Mouse (Mus musculus) erythroid progenitor cell, adult 5-6 weeks (primary cell): ENCODE results near the gene Frs3. TPM values are rescaled to one million over a fixed set of nuclear protein-coding genes. Genes with fewer than 3 reads are reported as not detected.
A peak's percentile ranks its signal among the peaks of the same experiment; 100 is the strongest.

Experiments
- ATAC-seq: replicated peaks from 2 replicates; pipeline ENCODE4 v1.8.0; 2016; ENCODE audit warnings: moderate number of reproducible peaks, mild to moderate bottlenecking, moderate TSS enrichment, inconsistent platforms; ENCODE audit not compliant: poor library complexity, low FRiP score, severe bottlenecking
- total RNA-seq, 2 experiments: library from RNA; stranded (forward) in 1 of 2; stranded (reverse) in 1 of 2; fragments of 150-400 nt in 1 of 2; fragments of 186-747, 209-891 nt in 1 of 2; gene quantifications; 2 replicates each; pipeline versions ENCODE4 v1.2.3 to v1.2.4; 2015 to 2017; ENCODE audit warnings: low replicate concordance in 2 of 2

Frs3 gene
- total RNA-seq, 2 experiments from 2014 or later = not detected

DNA sequence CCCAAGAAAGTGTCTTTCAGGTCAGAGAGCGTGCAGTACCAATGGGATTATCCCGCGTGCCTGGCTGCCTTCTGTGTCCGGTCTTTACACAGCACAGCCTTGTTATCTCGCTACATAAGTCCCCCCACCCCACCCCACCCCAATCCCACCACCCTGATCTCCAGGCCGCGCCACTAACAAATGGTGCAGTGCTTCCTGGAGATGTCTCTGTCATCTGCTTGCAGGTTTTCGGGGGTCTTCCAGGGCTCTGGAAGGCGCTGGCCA, 554 bp upstream of the Frs3 start, which contains the start of gene Tomm6:
Gene Tomm6 (minus strand): TSS at position 43 of the 264 bp plus-strand sequence.
- no peak for ATAC-seq

GRCm38 (mm10) chr17:47689894-47690293, 1.1 kb downstream of the Frs3 start:
- ATAC-seq = no peak

- no peak for ATAC-seq
Observed at GRCm38 (mm10) chr17:47691650-47692049, 2.8 kb downstream of the Frs3 start.

DNA sequence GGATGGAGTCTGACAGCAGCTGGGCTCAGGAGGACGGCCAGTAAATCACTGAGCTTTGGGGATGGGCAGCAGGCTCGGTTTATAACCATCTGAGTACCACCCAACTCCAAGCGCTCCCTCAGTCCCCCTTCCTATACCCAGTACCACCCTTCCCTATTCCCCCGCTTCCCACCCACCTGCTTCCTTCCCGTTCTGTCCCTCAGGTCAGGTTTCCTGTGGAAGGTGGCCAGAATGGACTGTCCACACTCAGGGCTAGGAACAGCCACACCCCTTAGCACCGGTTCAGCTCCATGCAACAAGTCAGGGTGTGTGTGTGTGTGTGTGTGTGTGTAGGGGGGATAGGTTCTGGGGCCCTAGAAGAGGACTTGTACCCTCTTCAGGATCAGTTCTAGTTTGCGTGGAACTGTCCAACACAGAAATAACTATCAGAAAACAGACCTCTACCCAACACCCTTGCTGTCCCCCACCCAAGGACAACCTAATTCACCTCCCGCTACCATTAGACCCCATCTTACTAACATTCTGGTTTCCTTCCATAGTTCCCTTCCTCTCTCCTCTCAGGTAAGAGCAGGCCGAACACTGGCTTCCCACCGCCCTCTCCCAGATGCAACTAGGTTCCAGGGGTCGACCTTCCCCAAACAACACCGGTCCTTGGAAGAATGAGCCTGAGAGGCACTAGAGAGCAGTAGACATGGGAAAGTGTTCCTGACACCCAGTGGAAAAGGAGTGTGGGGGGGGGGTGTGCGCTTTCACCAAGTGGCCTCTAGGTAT, 5.0 kb downstream of the Frs3 start:
- no peak for ATAC-seq

DNA sequence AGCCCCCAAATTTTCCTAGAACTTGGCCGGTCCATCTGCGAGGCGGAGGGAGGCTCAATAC, 5.4 kb downstream of the Frs3 start, which contains the start of gene Gm21981:
Gene Gm21981 (minus strand): TSS at position 14 of the 61 bp plus-strand sequence.
- no peak for ATAC-seq

DNA sequence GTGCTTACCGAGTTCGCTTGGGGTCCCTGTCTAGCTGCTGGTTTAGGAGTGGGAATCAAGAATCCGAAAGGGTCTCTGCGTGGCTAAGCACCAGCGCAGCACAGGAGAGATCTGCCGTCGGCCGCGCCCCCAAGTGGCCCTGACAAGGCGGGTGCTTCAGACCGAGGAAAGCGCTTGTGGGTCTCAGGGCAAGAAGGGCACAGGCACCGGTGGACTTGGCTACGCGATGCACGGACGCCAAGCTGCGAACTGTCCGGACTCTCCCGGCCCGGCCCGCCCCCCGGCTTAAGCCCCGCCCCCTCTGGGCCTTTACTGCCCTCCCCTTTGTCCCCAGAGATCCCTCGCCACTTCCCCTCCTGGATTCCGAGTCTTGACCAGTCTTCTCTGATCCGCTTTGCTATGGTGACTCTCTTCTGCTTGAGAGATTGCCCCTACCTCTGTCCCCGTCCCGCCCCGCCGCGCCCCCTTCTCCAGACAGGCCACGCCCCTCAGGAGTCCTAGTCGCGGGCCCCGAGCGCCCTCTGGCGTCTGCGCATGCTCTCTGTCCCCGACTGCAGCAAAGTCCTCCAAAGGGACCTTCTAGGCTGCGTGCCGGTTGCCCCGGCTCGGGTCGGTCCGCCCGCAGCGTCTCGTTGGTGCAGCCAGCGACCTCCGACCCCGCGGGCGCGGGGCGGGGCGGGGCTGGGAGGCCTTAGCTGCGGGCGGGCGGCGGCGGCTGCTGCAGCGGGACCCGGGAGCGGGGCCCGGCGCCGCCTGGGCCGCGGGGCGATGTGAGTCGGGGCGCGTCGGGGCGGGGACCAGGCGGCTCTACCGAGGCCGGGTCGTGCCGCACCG, 5.9 kb downstream of the Frs3 start, which contains the start of gene Prickle4:
Gene Prickle4 (minus strand): TSS at position 234 of the 834 bp plus-strand sequence.
- peak; percentile 87 for ATAC-seq

DNA sequence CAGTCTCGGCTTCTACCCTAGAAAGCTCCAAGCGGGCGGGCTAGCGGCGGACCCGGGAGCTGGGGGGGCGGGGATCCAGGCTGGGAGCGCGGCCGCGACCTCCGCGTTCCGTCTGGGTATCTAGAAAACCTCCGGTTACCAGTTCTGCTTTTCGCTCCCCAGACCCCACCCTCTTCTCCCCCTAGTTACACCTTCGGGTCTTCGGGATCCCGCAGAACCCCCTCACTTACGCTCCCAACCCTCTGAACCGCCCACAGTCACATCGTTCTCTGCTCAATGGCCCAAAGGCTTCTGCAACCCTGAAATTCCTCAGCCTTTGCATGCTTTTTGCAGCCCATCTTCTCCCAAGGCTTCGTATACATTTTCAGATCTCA, 6.5 kb downstream of the Frs3 start:
- ATAC-seq = no peak

DNA sequence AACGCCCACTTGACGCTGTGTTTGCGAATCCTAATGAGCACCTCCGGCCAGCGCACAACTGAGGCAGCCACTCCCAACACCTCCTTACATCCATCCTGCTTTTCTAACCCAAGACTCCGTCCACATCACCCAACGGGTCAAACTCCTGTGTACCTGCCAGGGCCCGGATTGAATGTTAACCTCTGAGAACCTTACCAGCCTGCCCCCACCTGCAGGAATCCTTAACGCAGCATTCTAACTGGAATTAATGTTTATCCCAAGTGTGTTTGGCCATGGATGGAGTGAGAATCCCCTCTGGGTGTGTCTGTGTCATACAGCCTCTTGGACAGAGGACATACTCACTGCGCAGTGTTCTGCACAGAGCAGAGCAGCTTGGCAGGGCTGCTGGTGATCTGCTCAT, 9.3 kb downstream of the Frs3 start:
- no peak for ATAC-seq

DNA sequence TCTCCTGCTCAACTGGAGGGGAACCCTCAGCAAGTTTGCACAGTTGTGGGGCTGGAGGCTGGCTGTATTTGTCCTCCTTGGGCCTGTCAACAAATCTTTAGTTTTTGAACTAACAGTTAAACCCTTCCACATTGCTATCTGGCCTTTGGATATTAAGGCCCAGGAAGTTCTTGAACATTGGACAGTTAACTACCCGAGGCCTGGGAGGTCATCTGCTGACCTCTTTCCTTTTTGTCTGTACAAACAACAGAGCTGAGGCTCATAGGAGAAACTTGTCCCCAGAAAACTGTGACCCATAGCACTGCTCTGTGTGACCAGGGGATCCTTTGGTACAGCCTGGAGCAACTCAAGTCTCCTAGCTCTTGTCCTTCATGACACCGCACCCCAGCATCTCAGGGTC, 10.2 kb downstream of the Frs3 start:
- no peak for ATAC-seq

GRCm38 (mm10) chr17:47701793-47702192, 13.0 kb downstream of the Frs3 start:
- no peak for ATAC-seq

DNA sequence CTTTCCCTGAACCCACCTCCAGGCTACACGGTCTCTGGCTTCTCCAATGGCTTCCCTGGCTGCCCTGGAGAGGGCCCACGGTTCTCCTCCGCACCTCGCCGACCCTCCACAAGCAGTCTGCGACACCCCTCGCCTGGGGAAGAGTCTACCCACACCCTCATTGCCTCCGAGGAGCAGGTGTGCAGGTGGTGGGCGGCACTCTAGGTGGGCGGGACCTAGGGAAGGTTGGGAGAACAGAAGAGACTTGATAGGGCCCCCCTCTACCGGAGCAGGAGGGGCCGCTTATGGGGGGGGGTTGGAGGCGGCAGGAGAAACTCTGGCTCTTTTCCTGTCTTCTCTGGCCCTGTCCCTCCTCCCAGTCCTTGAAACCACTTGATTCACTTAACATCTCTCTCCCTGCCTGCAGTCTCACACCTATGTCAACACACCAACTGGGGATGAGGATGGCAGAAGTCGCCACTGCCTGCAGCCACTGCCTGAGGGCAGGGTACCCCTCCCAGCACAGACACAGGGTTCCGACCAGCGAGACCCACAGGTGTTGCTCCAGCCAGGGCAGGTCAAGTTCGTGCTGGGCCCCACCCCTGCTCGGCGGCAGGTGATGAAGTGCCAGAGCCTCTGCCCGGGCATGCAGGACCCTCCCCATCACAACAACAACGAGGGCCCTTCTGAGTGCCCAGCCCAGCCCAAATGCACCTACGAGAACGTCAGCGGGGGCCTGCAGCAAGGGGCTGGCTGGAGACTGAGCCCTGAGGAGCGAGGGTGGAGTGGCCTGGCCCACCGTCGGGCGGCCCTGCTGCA, 13.9 kb downstream of the Frs3 start:
- ATAC-seq = no peak

- no peak for ATAC-seq
Observed at GRCm38 (mm10) chr17:47703556-47703955, 14.7 kb downstream of the Frs3 start.

DNA sequence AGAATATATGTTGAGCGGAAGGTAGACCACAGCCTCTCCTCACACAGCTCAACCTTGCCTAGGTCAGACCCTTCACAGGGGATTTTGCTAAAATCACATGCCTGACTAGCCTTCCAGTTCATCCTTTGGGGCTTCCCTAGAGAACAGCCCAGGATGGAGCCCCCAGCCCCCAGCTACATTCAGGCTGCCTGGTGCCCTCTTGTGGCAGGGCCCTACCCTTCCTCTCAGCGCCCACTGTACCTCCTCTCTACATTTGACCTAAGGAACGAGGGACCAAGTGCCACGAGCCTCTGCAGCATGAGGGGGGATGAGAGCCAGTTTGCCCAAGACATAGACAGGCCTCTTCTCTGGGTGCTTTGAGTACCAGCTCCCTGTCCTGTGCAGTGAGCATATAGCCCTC, 15.9 kb downstream of the Frs3 start:
- ATAC-seq = no peak

DNA sequence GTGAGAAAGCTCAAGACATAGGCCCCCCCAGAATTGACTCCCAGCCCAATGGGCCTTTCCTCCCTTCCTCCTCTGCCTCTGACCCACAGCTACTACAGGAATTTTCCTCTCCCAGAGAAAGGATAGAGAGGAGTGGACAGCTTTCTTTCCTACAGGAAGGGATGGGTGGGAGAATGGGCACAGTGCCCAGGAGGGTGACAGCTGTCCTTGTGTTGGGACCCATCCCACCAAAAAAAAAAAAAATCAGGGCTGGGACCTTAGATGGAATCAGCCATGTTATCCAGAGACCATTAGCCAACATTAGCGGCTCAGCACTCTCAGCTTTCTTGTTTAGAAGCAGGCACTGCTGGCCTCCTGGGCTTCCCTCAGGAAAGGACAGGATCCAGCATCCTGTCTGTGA, 17.4 kb downstream of the Frs3 start:
- no peak for ATAC-seq

DNA sequence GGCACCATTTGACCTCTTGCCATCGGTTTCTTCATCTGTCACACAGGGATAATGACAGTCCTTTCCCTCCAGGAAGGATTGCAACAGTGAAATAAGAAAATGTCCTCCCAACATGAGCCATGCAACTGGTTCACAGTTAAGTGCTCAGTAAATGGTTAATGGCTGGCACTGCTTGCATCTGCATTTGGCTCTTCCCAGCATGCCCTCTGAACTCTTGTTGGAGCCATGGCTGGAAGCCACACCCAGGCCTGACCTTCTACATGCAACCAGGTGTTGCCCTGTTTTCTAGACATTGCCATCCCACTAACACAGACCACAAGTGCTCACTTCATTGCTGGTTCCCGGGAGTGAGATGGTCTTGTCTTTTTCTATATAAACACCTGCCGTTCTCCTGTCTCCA, 19.1 kb downstream of the Frs3 start:
- no peak for ATAC-seq

DNA sequence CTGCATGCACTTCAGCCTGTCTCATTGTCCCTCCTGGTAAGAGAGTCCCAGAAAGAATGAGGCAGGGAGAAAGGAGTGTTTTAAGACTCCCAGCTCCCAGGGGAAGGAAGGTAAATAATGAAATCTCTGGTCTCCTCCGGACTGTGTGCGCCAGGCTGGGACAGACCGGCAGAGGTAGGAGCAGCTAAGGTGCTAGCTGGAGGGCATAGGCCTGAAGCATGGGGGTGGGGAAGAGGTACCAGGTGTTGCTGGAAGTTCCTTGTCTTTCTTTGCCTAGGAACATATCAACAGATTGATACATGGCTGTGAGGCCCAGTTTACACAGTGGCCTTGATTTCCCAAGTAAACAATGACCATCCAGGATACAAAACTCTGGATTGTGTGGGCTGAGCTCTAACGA, 20.1 kb downstream of the Frs3 start:
- no peak for ATAC-seq

GRCm38 (mm10) chr17:47710036-47710435, 21.2 kb downstream of the Frs3 start:
- no peak for ATAC-seq

- no peak for ATAC-seq
Observed at GRCm38 (mm10) chr17:47711883-47712282, 23.1 kb downstream of the Frs3 start.

DNA sequence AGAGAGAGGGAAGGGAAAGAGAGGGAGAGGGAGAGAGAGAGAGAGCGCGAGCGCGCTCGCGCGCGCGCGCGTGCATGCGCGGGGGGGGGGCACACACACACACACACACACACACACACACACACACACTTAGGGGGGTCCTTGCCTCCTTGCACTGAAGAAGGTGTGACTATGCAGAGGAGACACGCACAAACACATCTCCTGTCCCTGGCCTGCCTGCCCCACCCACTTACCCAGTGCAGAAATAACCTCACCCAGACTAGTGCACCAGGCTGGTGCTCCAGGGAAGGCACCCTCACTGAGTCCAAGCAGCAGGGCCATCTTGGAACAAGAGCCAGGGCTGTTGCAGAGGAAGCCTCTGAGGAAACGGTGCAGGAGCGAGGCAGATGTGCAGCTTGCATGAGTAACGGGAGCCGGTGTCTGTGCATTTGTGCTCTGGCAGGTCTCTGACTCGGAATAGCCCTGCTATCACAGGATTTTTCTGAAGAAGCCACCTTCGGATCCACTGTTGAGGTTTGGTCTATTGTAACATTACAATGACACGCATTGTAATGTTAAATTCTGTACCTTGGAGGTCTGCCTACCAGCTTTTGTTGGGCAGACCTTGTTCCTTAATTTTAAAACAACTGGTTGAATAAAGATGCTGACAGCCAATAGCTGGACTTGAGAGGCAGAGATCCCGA, 24.2 kb downstream of the Frs3 start:
- no peak for ATAC-seq

DNA sequence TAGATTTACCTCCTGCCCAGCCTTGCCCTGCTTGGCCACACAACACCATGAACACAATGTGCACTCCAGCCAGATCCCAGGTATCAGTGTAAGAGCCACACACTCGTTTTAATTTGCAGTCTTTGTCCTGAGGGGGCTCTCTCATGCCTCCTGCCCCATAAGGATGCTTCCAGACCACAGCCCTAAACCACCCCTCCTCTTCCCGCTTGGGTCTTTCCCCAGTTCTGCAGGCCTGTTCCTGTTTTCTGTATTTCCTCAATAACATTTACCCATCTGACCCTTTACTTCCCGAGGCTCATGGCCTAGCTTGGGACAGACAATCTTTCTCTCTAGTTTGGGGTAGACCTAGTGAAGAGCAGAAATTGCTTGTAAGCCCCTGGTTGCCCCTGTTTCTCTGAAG, 26.2 kb downstream of the Frs3 start:
- no peak for ATAC-seq

DNA sequence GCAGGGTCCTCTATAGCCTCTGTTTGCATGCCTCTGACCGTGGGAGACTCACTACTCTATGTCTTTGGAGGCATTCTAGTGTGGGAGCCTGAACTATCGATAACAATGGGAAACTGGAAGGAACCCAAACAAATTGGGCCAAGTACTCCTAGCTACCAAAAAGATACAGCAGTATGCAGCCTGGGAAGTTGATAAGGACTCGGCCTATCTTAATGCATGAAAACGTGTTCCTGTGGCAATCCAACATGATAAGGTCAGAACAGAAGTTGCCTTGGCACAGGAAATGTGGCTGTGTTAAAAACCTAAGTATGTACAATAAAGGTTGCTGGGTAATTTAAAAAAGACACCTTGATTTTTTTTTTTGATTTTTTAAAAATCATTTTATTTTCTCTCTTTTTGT, 32.4 kb downstream of the Frs3 start:
- ATAC-seq = no peak
